Mouse (Mus musculus): ENCODE measurements around the gene E2f2.

Gene E2f2

DNA sequence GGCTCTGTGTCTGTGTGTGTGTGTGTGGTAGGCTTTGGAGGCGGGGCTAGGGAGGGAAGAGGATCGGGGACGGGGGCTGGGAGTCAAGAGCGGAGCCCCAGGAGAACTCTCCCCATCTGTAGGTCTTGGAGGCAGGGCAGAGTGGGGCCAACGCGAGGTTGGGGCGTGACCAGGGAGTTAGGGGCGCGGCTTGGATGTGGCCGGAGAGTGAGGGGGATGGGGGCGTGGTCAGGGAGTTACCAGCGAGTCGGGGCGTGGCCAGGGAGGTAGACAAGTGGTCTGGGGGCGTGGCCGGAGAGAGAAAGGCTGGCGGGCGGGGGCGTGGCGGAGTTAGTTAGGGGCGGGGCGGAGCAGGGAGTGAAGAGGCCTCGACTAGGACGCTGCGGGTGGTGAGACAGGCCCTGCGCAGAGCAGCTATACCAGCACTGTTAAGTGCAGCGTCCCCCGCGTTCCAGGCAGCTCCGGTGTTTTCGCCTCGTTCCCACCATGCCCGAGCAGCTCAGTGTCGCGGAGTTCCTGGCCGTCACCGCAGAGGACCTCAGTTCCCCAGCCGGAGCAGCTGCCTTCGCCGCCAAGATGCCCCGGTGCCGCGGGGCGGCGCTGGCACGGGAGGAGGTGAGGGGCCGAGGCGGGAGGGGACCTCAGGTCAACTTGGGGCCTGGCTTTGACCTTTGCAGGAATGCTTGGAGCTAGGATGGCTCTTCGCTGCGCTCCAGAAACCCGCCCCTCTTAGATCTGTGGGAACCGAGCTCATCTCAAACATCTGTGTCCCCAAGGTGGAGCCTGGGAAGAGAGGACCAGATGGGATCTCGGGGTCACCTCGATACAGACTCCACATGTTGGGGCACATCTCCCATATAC is 34.1 kb downstream of the E2f2 start, which contains the start of gene Asap3:
Gene Asap3 (plus strand): TSS at position 333 of the 861 bp plus-strand sequence.
- peak; percentile 96 to 98 for DNase-seq

DNA sequence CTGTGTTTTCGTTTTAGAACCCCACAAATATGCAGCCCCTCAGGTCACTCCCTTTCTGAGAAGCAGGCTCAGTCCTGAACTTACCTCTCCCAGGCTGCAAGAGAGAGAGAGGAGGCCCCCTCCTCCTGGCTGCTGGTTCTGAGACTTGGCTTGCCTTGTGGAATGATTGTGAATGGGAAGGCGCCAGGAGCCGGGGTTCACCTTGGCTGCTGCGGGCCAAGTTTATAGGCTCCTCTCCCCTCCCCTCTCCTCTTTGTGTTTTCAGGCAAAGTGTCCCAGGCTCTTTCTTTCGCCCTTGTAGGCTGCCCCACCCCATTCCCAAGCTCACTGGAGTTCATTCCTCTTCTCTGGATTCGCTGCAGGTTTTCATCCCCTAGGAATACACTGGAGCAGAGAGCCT is 34.7 kb downstream of the E2f2 start:
- no peak for DNase-seq

DNA sequence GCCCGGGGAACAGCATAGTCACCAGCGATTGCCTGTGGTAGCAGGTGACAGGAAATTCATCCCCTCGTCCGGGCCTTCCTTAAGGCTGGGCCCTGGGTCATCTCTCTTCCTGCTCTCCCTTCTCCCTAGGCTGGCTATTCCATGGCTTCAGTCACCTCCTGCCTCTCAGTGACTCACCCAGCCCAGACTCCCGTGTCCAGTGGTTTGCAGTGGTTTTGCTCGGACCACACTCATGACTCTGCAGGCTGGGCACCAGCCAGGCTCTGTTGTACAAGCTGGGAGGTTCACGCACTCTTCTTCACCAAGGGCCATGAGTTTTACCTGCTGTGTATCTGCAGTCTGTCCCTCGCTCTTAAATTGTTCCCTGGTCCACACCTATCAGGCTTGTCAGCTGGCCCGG is 38.7 kb downstream of the E2f2 start:
- no peak for DNase-seq

DNA sequence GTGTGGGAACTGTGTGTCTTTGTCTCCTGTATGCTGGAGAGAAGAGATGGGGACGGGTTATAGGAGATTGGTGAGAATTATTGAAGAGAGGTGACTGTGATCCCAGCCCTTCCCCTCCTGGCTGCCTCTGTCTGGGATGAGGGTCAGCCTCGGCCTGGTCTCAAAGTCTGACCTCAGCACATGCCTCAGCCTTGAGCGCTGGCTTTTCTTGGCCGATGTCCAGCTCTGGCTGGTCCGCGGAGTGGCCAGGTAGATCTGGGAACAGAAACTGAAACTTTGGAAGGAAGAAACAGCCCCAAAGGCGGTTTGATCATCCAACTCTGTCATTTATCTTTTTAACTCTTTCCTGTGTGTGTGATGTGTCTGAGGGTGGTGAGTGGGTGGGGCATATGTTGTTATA is 41.4 kb downstream of the E2f2 start:
- DNase-seq: peak; percentile 78 to 80

DNA sequence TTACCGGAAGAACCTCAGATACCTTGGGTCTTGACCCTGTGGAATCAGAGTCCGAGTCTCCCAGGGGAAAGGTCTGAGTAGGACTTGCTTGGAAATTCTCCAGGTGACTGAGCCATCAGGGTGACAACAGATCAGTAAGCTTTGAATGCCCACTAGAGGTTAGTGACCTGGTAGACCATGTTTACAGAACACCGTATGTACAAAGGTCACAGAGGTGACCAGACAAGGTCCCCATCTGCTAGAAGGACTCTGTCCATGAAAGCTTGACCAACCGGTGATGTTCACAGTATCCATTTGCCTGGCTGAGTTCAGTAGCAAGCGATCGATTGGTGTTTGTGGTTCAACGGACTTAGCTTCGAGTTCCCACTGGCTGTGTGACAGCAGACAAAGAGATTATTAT is 42.6 kb downstream of the E2f2 start:
- no peak for DNase-seq

DNA sequence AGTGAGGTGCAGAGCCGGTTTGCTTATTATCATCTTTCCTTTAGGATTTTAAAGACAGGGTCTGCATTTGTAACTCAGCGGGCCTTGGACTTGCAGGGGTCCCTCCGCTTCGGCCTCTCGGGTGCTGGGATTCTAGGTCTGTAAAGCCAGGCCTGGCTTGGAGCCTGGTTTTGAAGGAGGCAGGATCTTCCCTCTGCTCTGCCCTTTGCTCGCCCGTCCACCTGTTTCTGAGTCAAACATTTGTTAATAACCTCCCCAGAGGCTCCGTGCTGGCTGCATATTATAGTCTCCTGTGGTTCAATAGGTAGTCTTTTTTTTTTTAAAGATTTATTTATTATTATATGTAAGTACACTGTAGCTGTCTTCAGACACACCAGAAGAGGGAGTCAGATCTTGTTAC is 43.4 kb downstream of the E2f2 start:
- DNase-seq: peak; percentile 49 to 57

DNA sequence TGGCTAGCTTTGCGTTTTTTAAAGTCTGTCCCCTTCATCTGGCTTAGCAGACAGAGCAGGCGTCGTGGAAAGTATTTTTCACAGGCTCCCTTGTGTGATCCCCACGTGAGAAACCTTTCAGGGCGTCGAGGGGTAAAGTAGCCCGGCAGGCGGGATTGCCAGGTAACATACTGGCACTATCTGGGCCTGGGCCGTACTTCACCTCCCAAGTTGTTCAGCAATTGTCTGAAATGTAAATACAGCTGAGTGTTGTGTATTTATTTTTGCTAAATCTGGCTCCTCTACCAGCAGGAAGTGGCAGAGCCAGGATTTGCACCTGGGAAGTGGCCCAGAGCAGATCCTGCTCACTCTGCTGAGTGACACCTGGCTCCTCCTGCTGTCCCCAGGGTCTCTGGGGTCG is 44.9 kb downstream of the E2f2 start:
- no peak for DNase-seq

DNA sequence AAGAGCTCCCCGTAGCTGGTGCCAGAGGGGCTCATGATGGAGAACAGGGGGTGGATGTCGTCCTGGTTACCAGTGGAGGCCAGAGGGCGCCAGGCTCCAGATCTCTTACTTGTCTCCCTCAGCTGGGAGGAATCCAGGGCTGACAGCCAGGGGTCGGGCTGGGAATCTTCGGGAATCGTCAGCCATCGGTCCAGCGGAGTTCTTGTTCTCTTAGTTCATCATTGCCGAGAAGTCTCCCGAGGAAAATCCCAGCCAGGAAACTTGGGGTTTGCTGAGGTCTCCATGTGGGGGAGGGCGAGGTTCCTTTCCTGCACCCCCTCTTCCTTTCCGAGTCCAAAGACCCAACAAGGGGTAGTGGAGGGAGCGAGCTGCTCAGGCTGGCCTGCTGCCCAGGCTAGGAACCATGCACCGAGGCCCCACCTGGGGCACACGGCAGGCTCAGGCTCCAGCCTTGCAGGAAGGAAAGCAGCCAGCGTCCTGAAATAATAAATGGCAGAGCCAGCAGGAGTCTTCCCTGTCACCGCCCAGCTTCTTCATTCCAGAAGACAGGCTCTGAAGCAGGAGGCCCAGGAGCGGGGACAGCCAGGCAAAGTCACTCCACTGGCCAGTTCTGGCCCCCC is 46.5 kb downstream of the E2f2 start:
- DNase-seq: peak; percentile 51

DNA sequence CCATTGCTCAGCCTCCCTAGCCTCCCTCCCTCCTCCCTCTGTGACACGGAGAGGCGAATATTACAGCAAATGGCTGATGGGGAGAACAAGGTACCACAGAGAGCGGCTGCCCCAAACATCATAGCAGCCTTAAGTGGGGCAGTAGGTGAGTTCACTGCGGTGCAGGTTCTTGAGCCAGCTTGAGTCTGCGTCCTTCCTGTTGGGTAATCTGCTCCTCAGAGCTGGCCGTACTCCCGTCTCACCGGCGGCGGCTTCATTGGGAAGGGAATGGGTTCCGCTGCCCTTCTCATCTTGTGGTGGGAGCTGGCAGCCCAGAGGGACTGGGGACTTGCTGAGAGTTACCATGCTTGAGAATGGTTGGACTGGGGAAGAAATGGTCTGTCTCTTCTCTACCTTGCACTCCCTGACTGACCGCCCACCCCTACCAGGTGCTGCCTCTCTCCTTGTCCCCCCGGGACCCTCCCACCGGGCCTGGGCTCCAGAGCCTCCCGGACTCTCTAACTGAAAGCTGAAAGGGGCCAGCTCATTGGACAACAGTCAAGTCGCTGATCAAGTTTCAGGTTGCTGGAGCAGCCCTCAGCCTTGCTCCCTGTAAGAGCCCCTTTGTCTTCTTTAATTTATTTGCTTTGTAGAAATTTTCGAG is 48.1 kb downstream of the E2f2 start:
- no peak for DNase-seq

DNA sequence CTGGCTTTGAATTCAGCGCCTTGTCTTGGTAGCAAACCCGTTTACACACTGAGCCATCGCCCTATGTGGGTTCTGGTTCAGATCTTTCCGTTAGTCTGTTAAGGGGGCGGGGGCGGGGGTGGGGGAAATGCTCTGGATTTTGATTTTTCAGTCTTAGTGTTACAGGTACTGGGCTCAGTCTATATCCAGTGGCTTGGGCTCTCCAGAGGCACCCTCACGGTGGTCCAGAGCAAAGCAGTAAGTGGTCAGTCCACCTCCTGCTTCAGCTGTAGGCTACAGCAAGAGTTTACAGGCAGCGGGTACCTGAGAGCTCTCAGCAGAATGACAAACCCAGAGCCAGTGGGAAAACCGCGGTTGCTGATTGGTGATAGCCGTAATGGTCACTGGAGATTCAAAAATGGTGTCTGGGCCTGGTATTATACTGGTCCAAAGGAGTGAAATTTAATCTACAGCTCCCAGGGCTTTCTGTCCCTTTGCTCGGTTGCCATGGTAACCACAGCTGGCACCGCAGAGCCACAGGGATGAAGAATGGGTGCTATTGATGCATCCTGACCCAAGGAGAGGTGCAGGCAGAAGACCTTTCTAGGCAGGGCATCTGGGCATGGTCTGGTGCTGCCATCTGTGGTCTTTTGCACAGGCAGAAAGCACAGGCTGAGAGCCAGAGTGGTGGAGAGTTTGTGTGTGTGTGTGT is 51.5 kb downstream of the E2f2 start:
- DNase-seq: no peak

DNA sequence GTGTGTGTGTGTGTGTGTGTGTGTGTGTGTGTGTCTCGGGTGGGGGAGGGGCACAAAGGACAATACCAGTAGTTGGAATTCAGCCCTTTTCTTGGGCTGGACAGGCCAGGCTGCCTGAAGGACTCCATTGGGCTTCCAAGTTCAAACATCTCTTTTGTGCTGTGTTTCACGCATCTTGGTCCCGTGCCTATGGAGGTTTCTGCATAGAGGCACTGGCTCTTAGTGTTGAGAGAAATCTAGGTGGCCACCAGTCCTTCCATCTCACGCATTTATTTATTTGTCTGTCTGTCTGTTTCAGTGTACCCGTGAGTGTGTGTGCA is 52.0 kb downstream of the E2f2 start:
- DNase-seq: no peak

DNA sequence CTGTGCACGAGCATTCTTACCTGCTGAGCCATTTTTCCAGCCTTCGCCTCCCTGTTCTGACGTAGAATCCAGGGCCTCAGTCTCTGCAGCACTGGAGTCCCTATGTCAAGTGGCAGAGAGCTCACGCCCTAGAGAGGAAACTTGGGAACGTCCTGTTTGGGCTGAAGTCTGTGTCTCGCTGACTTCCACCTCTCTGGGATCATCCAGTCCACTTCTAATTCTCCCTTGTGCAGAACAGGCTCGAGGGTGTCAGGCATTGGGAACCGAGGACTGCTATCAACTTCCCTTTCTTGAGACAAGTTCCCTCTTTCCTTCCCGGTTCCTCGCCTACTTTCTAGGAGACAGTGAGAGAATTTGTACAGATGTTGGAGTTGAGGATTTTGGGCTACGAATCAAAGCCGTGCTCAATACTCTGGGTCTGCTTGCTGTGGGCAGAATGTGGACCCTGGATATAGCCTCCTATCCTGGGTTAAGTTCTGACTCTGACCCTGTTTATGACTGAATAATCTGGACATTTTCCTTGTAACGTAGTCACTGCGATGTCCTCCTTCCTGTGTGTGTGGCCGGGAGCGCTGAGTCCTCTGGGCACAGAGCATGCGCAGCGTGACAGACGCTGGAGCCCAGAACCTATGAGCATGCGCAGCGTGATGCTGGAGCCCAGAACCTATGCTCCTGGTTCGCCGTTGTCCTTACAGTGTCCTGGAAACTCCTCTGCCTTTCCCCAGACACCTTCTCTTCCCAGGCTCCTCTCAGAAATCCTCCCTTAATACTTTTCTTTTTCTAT is 52.7 kb downstream of the E2f2 start:
- no peak for DNase-seq

DNA sequence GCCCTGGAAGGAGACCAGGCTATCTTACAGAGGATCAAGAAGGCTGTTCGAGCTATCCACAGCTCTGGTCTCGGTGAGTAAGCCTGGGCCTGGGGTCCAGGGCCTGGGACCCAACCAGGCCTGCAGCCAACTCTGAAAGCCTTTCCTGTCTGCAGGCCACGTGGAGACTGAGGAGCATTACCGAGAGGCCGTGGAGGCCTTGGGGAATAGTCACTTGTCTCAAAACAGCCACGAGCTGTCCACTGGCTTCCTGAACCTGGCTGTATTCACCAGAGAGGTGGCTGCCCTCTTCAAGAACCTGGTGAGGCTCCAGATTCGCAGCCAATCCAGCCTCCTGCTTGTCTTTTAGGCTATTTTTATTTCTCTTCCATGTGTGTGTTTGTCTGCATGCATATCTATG is 55.2 kb downstream of the E2f2 start:
- no peak for DNase-seq

DNA sequence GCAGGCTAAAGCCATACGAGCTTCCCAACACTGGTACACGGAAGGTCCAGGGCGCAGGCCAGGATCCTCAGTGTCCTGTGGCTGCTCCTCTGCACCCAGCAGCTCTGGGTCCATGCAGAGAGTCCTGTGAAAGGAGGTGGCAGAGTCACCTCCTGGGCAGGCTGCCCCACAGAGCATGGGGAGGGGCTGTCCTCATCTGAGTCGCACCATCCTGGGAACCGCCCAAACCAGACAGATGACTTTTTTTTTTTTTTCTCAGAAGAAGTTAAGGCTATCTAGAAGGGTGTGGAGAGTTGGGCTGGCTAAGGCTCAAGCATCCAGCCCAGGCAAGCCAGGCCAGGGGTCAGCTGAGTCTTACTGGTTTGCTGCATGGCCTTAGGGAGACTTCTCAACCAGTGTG is 56.4 kb downstream of the E2f2 start:
- DNase-seq: no peak

DNA sequence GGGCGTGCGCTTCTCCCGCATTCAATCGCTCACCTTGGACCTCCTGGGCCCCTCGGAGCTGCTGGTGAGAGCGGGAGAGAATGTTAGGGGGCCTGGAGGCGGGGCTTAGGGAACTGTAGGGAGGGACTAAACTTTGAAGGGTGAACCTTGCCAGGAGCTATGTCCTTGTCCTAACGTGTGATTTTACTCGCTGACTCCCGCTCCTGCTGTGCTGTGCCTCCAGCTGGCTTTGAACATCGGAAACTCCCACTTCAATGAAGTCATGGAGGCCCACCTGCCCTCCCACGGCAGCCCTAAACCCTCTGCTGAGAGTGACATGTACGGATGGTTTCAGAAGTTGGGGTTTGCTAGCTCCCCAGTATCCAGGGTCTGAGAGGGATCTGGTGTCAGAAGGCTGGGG is 66.5 kb downstream of the E2f2 start:
- no peak for DNase-seq

DNA sequence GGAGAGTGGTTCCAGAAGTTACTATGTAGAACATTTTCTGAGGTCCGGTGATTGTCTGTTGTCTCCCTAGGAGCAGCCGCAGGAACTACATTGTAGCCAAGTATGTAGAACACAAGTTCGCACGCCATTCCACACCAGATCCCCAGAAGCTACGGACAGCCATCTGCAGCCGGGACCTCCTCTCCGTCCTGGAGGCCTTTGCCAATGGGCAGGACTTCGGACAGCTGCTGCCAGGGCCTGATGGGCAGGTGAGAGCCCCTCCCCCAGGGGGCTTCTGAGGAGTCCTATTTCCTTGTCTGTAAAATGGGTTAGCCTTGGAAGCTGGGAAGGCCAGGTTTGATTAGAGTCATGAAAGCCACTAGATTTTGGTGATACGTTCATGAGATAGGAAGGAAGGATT is 66.9 kb downstream of the E2f2 start:
- no peak for DNase-seq

DNA sequence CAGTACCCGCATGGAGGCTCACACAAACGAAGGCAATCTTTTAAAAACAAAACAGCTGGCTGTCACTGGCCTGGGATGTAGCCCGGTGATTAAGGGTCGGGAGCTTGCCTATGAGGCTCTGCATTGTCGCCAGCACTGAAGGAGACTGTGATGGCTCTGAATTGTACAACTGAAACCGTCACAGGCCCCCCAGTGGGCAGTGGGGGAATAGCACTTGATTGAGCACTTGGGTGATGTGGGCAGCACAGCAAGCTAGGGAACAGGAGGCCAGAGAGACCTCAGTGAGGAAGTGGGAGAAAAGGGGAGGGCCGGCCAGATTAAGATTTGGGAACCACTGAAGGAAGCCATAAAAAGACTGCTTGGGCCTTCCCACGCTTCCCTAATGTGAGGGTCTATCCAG is 67.4 kb downstream of the E2f2 start:
- peak; percentile 72 to 87 for DNase-seq

DNA sequence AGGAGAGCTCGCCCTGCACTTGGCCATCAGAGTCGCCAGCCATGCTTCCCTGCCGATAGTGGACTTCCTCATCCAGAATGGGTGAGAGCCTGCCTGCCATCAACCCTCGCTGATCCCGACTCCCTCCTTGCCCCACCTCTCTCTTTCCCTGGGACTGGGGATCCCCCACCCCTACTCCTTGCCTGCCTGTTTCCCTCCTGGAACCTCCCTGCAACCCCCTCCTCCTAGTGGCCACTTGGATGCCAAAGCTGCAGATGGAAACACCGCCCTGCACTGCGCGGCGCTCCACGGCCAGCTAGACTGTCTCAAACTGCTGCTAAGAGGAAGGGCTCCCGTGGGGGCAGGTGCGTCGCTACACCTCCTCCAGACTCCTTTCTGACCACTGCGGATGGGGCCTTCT is 67.9 kb downstream of the E2f2 start:
- no peak for DNase-seq

DNA sequence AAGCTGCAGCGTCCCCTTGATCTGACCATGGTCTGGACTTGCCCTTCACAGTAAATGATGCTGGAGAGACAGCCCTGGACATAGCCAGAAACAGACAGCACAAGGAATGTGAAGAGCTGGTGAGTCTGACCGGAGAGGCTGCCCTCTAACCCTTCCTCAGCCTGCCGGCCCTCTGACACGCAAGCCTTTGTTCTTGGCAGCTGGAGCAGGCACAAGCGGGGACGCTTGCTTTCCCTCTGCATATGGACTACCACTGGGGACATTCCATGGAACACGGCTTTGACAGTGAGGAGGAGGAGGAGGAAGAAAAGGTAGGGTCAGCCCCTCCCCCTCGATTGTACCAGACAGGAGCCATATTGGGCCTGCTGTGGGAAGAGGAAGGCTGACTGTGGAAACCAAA is 68.8 kb downstream of the E2f2 start:
- no peak for DNase-seq

DNA sequence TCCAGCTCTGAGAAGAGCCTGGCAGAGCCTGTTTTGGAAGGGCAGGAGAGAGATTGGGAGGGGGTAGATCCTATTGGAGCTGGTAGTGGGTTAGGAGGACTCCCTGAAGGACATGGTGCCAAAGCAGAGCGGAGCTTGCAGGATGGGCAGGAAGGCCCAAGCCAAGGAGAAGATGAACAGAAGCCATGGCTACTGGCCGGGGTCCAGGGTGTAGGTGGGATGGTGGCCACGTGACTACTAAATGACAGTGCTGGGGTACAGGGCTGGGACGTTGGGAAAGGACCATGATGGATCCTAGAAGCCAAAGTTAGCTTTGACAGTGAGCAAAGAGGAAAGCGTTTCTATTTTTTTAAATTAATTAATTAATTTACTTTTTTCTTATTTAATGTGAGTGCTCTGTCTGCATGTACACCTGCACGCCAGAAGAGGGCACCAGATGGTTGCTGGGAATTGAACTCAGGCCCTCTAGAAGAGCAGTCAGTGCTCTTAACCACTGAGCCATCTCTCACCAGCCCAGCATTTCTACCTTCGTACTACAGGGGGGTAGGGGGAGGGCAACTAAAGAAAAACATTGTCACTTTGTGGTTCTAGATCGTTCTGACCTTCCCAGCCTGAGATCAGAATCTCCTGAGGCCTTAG is 70.0 kb downstream of the E2f2 start:
- peak in 1 of 2 experiments; percentile 45 for DNase-seq

DNA sequence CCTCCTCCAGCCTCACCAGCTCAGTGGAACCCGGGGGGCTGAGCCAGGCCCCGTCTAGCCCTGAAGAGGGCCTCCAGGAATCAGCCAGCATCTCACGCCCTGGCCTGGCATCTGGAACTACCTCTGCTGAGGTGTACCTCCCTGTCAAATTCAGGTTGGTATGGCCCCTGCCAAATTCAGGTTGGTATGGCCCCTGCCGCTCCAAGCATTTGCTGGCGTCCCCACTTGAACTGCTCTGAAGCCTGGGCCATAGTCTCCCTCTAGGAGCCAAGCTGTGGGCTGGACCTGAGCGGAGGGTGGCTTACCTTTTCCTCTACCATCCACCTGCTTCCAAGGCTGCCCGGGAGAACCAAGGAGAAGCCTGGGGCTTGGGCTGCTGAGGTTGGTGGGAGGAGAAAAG is 70.5 kb downstream of the E2f2 start:
- DNase-seq: no peak

DNA sequence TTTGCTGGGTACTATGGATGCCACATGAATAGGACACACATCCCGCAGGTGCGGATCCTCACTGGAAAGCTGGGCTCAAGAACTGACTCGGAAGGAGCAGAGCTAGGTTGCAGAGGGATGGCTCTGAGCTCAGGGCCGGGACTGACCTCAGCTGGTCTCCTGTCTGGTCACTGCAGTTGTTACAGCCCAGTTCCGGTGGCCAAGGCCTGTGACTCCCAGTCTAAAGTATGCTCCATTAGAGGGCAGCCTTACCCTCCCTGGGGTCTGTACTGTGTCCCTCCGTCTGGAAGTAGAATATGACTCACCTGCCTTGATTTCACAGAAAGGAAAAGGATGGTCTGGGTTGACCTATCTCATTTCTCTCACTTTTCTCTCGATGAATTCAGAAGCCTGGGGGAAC is 72.0 kb downstream of the E2f2 start:
- DNase-seq: no peak
